Comparison of ENCODE assay signal across 8 mouse cellular contexts in genomic region chrX:139998691-139999065, GRCm38 (mm10). TPM values are rescaled to one million over a fixed set of nuclear protein-coding genes. Genes with fewer than 3 reads are reported as not detected.
DNase-seq lines count a peak whose midpoint lies in the region; ATAC-seq lines count a peak whose summit lies in the region.

No protein-coding gene starts in this region.

- no peak for DNase-seq in heart, postnatal 4 days
- DNase-seq in brain, adult 2 months (ENCODE audit: low read depth, low spot score) = peak; percentile 3
- DNase-seq in layer of hippocampus, adult 8-10 months (ENCODE audit: low spot score in 2 of 2) = no peak
- DNase-seq in frontal cortex, postnatal 14 days (ENCODE audit: low spot score in 2 of 2) = no peak
- no peak for DNase-seq in urinary bladder, postnatal 14 days (ENCODE audit: low spot score)

- no peak for ATAC-seq in heart, embryonic 13.5 days (ENCODE audit: extremely low read depth, insufficient number of reproducible peaks, low FRiP score, low TSS enrichment)
- ATAC-seq in hindbrain, embryonic 13.5 days (ENCODE audit: low FRiP score) = peak; percentile 64
- peak; percentile 57 for ATAC-seq in megakaryocyte-erythroid progenitor cell, adult 5-6 weeks (replicated peaks; ENCODE audit: low FRiP score, low TSS enrichment, poor library complexity, severe bottlenecking)

- no peaks in the 10 kb centered on the region for H3K9me3 ChIP-seq in heart, embryonic 13.5 days
- no peaks in the 10 kb centered on the region for H3K9me3 ChIP-seq in hindbrain, embryonic 13.5 days

- H3K27ac ChIP-seq in heart, embryonic 13.5 days (replicated peaks) = no peak overlapping the region
- no peak overlapping the region for H3K27ac ChIP-seq in hindbrain, embryonic 13.5 days

- H3K9ac ChIP-seq in heart, embryonic 13.5 days = no peak overlapping the region
- no peak overlapping the region for H3K9ac ChIP-seq in hindbrain, embryonic 13.5 days

- no peaks in the 10 kb centered on the region for H3K27me3 ChIP-seq in heart, embryonic 13.5 days (replicated peaks)
- peaks cover 2% of the 10 kb centered on the region; the same call in 1 of the 2 replicates for H3K27me3 ChIP-seq in hindbrain, embryonic 13.5 days

- no peaks in the 10 kb centered on the region; the same call in 1 of the 2 replicates for H3K4me1 ChIP-seq in heart, embryonic 13.5 days
- no peaks in the 10 kb centered on the region for H3K4me1 ChIP-seq in hindbrain, embryonic 13.5 days (replicated peaks)

- WGBS in heart, embryonic 13.5 days = 78% methylated on average over 4 of the region's 4 CpGs
- WGBS in hindbrain, embryonic 13.5 days = 84% methylated on average over 4 of the region's 4 CpGs

- H3K4me3 ChIP-seq in heart, embryonic 13.5 days = peak overlapping the region; percentile 64
- peak overlapping the region; percentile 59; the same call in 1 of the 2 replicates for H3K4me3 ChIP-seq in hindbrain, embryonic 13.5 days

- H3K36me3 ChIP-seq in heart, embryonic 13.5 days = peaks cover 13% of the 10 kb centered on the region
- H3K36me3 ChIP-seq in hindbrain, embryonic 13.5 days = peaks cover 7% of the 10 kb centered on the region; the same call in 1 of the 2 replicates

- peak overlapping the region; percentile 67 for H3K4me2 ChIP-seq in heart, embryonic 13.5 days
- H3K4me2 ChIP-seq in hindbrain, embryonic 13.5 days = no peak overlapping the region

RNA-seq across cellular contexts. Expression of gene Rbm41, which starts 0.3 kb away (rescaled TPM):
- 3.8 and 3.9 TPM in 2 replicates for polyA plus RNA-seq in heart, embryonic 13.5 days (2015; fragmentation: Nextera tagmentation; extraction: Ambion mirVana)
- 10 to 100 TPM; 10.0 to 11.4 TPM for total RNA-seq in heart, postnatal 4 days (2021)
- 5.6 and 6.0 TPM in 2 replicates for polyA plus RNA-seq in hindbrain, embryonic 13.5 days (2015; fragmentation: Nextera tagmentation; extraction: Ambion mirVana)
- 10.4 and 15.1 TPM in 2 replicates for total RNA-seq in megakaryocyte-erythroid progenitor cell, adult 5-6 weeks (2014; fragmentation: Nextera tagmentation)
- total RNA-seq in megakaryocyte-erythroid progenitor cell, adult 5-6 weeks (2017) = 10.6 and 12.1 TPM in 2 replicates
- total RNA-seq in layer of hippocampus, adult 8-10 months (2022) = 10 to 100 TPM in 1 of 4 experiments, 1 to 10 TPM in 3; 7.7 to 14.4 (median 9.5) TPM
